Mouse (Mus musculus) forebrain, embryonic 15.5 days (tissue): Measurements from ENCODE around the gene Il17d. TPM values are rescaled to one million over a fixed set of nuclear protein-coding genes. Genes with fewer than 3 reads are reported as not detected.
A peak's percentile ranks its signal among the peaks of the same experiment; 100 is the strongest.

Source experiments
- ATAC-seq: fragments of 200-750 bp; cut with Nextera tagmentation; replicated peaks from 2 replicates; pipeline ENCODE4 v1.8.0; 2017; ENCODE audit warnings: mild to moderate bottlenecking, moderate TSS enrichment, moderate library complexity
- H3K27ac ChIP-seq: fragments of 300-500 bp; sonication (generic); replicated peaks from 2 replicates; pipeline ENCODE4 v1.5.1; 2015; ENCODE audit warnings: mild to moderate bottlenecking, inconsistent platforms
- H3K27me3 ChIP-seq: fragments of 300-500 bp; sonication (generic); 2 replicates; pipeline ENCODE4 v1.6.1; 2015; ENCODE audit warnings: inconsistent platforms
- H3K36me3 ChIP-seq: fragments of 300-500 bp; sonication (generic); 2 replicates; pipeline ENCODE4 v1.6.1; 2015; ENCODE audit warnings: mild to moderate bottlenecking, inconsistent platforms
- H3K4me1 ChIP-seq: fragments of 300-500 bp; sonication (generic); 2 replicates; pipeline ENCODE4 v1.6.1; 2015; ENCODE audit warnings: inconsistent platforms
- H3K4me2 ChIP-seq: fragments of 300-500 bp; sonication (generic); replicated peaks from 2 replicates; pipeline ENCODE4 v1.6.1; 2015; ENCODE audit warnings: mild to moderate bottlenecking, inconsistent platforms
- H3K4me3 ChIP-seq: fragments of 300-500 bp; sonication (generic); 2 replicates; pipeline ENCODE4 v1.5.1; 2015; ENCODE audit warnings: mild to moderate bottlenecking, inconsistent platforms
- H3K9ac ChIP-seq: fragments of 300-500 bp; sonication (generic); replicated peaks from 2 replicates; pipeline ENCODE4 v1.6.1; 2015; ENCODE audit warnings: mild to moderate bottlenecking, inconsistent platforms
- H3K9me3 ChIP-seq: fragments of 300-500 bp; sonication (generic); 2 replicates; pipeline ENCODE4 v1.6.1; 2016; ENCODE audit warnings: inconsistent platforms
- WGBS: fragments of 180-500 bp; shearing (Covaris S2); methylation state at CpG from one replicate; pipeline ENCODE4 v1.1.7; 2015; ENCODE audit warnings: mixed read lengths; 5-methylcytosine and 5-hydroxymethylcytosine counted together
- polyA plus RNA-seq: library from polyadenylated mRNA; unstranded; fragments of >200 nt; fragmentation: Nextera tagmentation; extraction: Ambion mirVana; gene quantifications from 2 replicates; pipeline ENCODE4 v1.2.1, GENCODE M21; 2015

Il17d gene
- polyA plus RNA-seq, 1 experiment from 2014 or later: 5.8 TPM

DNA sequence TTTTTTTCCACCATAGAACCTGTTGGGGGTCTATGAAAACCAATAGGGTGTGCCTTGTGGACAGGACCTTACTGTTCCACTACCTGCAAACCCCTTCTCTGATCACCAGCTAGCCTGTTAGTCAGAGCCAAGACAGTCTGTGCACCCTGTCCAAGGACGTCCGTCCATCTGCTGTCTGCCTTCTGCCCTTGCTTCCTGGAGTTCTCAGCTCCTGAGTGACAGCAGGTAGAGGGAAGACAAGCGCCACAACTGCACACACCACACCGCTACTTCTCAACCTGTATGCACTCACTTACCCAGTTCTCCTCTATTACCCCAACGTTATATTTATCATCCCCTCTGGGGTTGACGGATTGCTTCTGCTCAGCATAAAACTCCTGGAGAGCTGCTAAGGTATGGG is 41.0 kb downstream of the Il17d start:
- no peak for ATAC-seq
- no peak overlapping the region for H3K9ac ChIP-seq
- H3K4me2 ChIP-seq: no peak overlapping the region
- no peak overlapping the region for H3K4me3 ChIP-seq
- 0 out of 2 replicates have a peak, but pooled peaks cover 2% of the 10 kb centered on the region for H3K36me3 ChIP-seq
- H3K27ac ChIP-seq: no peak overlapping the region
- H3K27me3 ChIP-seq: no peaks in the 10 kb centered on the region
- WGBS: 91% methylated on average over 6 of the region's 6 CpGs
- peaks cover 2% of the 10 kb centered on the region for H3K4me1 ChIP-seq
- H3K9me3 ChIP-seq: no peaks in the 10 kb centered on the region

GRCm38 (mm10) chr14:57571155-57572133 is 46.9 kb downstream of the Il17d start, which contains the start of gene Eef1akmt1:
Gene Eef1akmt1, minus strand, starts transcription at chr14:57571612.
- H3K36me3 ChIP-seq: no peaks in the 10 kb centered on the region
- peak within 1 kb of the TSS; percentile 67 for H3K4me3 ChIP-seq
- peaks cover 6% of the 10 kb centered on the region for H3K4me1 ChIP-seq
- ATAC-seq: peak; percentile 100
- H3K9me3 ChIP-seq: no peaks in the 10 kb centered on the region
- peak within 1 kb of the TSS; percentile 63 for H3K27ac ChIP-seq
- no peaks in the 10 kb centered on the region for H3K27me3 ChIP-seq
- H3K4me2 ChIP-seq: peak within 1 kb of the TSS; percentile 57
- 9% methylated on average over 35 of the region's 35 CpGs for WGBS
- peak within 1 kb of the TSS; percentile 67 for H3K9ac ChIP-seq

- Histone ChIP-seq H3K4me3 (no peak overlapping the region), H3K9ac (no peak overlapping the region), H3K4me2 (no peak overlapping the region), H3K4me1 (peaks cover 6% of the 10 kb centered on the region), H3K27me3 (no peaks in the 10 kb centered on the region), H3K27ac (no peak overlapping the region), H3K36me3 (0 out of 2 replicates have a peak, but pooled peaks cover 2% of the 10 kb centered on the region), H3K9me3 (no peaks in the 10 kb centered on the region)
- no peak for ATAC-seq
- WGBS: 81% methylated on average over 6 of the region's 6 CpGs
These were observed 50.4 kb downstream of the Il17d start for GRCm38 (mm10) chr14:57574792-57575587.

GRCm38 (mm10) chr14:57576364-57577060 is 51.9 kb downstream of the Il17d start:
- no peak overlapping the region for H3K4me3 ChIP-seq
- WGBS: 97% methylated on average over 2 of the region's 2 CpGs
- H3K9ac ChIP-seq: no peak overlapping the region
- no peaks in the 10 kb centered on the region for H3K4me1 ChIP-seq
- ATAC-seq: no peak
- no peaks in the 10 kb centered on the region for H3K27me3 ChIP-seq
- H3K36me3 ChIP-seq: peaks cover 3% of the 10 kb centered on the region; the same call in 1 of the 2 replicates
- H3K27ac ChIP-seq: no peak overlapping the region
- no peaks in the 10 kb centered on the region for H3K9me3 ChIP-seq
- H3K4me2 ChIP-seq: no peak overlapping the region

- 94% methylated on average over 3 of the region's 3 CpGs for WGBS
- H3K36me3 ChIP-seq: peaks cover 64% of the 10 kb centered on the region
- H3K4me1 ChIP-seq: no peaks in the 10 kb centered on the region
- no peaks in the 10 kb centered on the region for H3K9me3 ChIP-seq
- no peak overlapping the region for H3K27ac ChIP-seq
- ATAC-seq: no peak
- no peaks in the 10 kb centered on the region for H3K27me3 ChIP-seq
- no peak overlapping the region for H3K4me2 ChIP-seq
- H3K9ac ChIP-seq: no peak overlapping the region
- H3K4me3 ChIP-seq: no peak overlapping the region
These were observed 67.3 kb downstream of the Il17d start for GRCm38 (mm10) chr14:57591830-57592229.

Other genes starting within 250 kb of the Il17d start
- gene Cryl1, start 126.2 kb upstream of the Il17d start, polyA plus RNA-seq: 6.4 and 7.3 TPM in 2 replicates
- 15.9 TPM in 2 replicates for gene Ift88, start 100.7 kb upstream of the Il17d start, polyA plus RNA-seq
- 87.1 and 103 TPM in 2 replicates for gene Eef1akmt1, start 46.8 kb downstream of the Il17d start, polyA plus RNA-seq
- 14.9 and 15.7 TPM in 2 replicates for gene Xpo4, start 140.7 kb downstream of the Il17d start, polyA plus RNA-seq
- not detected in 2 replicates for gene Gm49361, start 221.3 kb downstream of the Il17d start, polyA plus RNA-seq
- 8.0 TPM in 2 replicates for gene Lats2, start 233.6 kb downstream of the Il17d start, polyA plus RNA-seq